Mouse (Mus musculus) liver, adult 2 months (tissue): ENCODE data around the gene Gpd2.

Experiments
- CTCF ChIP-seq: fragments of 200-500 bp; IDR thresholded peaks from 2 replicates; pipeline ENCODE4 v1.5.1; 2011; ENCODE audit warnings: low read depth, low read length, control low read depth
- POLR2A ChIP-seq: fragments of 200-500 bp; IDR thresholded peaks from 2 replicates; pipeline ENCODE4 v1.6.1; 2011; ENCODE audit warnings: low read length, control low read depth; ENCODE audit not compliant: insufficient read depth; ENCODE audit errors: extremely low read depth

DNA sequence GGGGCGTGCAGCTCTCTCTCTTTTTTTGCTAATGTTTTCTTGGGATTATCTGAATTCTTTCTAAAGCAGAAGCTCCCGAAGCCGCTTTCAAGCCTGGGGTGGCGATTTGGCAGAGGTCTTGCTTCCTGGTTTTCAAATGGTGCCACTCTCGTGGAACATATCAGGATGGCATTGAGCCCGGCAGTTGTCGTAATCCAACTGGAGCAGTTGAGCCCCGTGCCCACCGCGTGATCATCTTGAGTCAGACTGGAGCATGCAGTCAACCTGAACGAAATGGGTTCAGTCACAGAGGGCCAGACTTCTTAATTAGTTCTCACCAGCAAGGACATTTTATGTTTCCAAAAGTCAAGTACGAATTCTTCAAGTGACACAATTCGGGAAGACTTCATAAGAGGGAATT, 158.6 kb downstream of the Gpd2 start:
- TF ChIP-seq POLR2A (no peak), CTCF (no peak)
